Mouse (Mus musculus): ENCODE results near the gene Cbx1.
"Not testable (repeated sequence)": the region's sequence is repeated elsewhere in the genome, so short reads cannot be mapped to it uniquely, and the experiment has no call there.

Gene Cbx1

GRCm38 (mm10) chr11:96771274-96771975 is 17.5 kb upstream of the Cbx1 start:
- in situ Hi-C loops (cut with MboI; ENCODE audit: low pct_unique_long_range_greater_than_20kb in 1 of 2, low sequenced_read_pairs in 2 of 2, unreplicated experiment in 1 of 2), result loop anchor here in 1 of 2 experiments (10.0 kb wide), 1 partner anchor 93 kb away; no protein-coding TSS in a partner anchor

- in situ Hi-C loops (cut with MboI; ENCODE audit: low pct_unique_long_range_greater_than_20kb in 1 of 2, low sequenced_read_pairs in 2 of 2, unreplicated experiment in 1 of 2), result loop anchor here in 1 of 2 experiments (10.0 kb wide), 1 partner anchor 92 kb away; no protein-coding TSS in a partner anchor
These were observed 16.5 kb upstream of the Cbx1 start for GRCm38 (mm10) chr11:96772413-96772812.

- in situ Hi-C loops (cut with MboI; ENCODE audit: low pct_unique_long_range_greater_than_20kb in 1 of 2, low sequenced_read_pairs in 2 of 2, unreplicated experiment in 1 of 2), result loop anchor here in 1 of 2 experiments (10.0 kb wide), 1 partner anchor 90 kb away; no protein-coding TSS in a partner anchor
These were observed 14.4 kb upstream of the Cbx1 start for GRCm38 (mm10) chr11:96774536-96774935.

- in situ Hi-C loops (cut with MboI; ENCODE audit: low pct_unique_long_range_greater_than_20kb in 1 of 2, low sequenced_read_pairs in 2 of 2, unreplicated experiment in 1 of 2), result loop anchor here in 1 of 2 experiments (10.0 kb wide), 1 partner anchor 90 kb away; no protein-coding TSS in a partner anchor
These were observed 13.9 kb upstream of the Cbx1 start for GRCm38 (mm10) chr11:96775063-96775462.

GRCm38 (mm10) chr11:96775665-96776064 is 13.3 kb upstream of the Cbx1 start:
- in situ Hi-C loops (cut with MboI; ENCODE audit: low pct_unique_long_range_greater_than_20kb in 1 of 2, low sequenced_read_pairs in 2 of 2, unreplicated experiment in 1 of 2), result loop anchor here in 1 of 2 experiments (10.0 kb wide), 1 partner anchor 89 kb away; no protein-coding TSS in a partner anchor

- in situ Hi-C loops (cut with MboI; ENCODE audit: low pct_unique_long_range_greater_than_20kb in 1 of 2, low sequenced_read_pairs in 2 of 2, unreplicated experiment in 1 of 2), result loop anchor here in 1 of 2 experiments (10.0 kb wide), 1 partner anchor 89 kb away; no protein-coding TSS in a partner anchor
These were observed 12.9 kb upstream of the Cbx1 start for GRCm38 (mm10) chr11:96776068-96776467.

GRCm38 (mm10) chr11:96776968-96777962 is 11.7 kb upstream of the Cbx1 start, which contains the start of gene Snx11:
Gene Snx11, minus strand, starts transcription at chr11:96777559.
- in situ Hi-C loops (cut with MboI; ENCODE audit: low pct_unique_long_range_greater_than_20kb in 1 of 2, low sequenced_read_pairs in 2 of 2, unreplicated experiment in 1 of 2), result loop anchor here in 1 of 2 experiments (10.0 kb wide), 1 partner anchor 88 kb away; no protein-coding TSS in a partner anchor

GRCm38 (mm10) chr11:96778061-96778627 is 10.8 kb upstream of the Cbx1 start:
- in situ Hi-C loops (cut with MboI; ENCODE audit: low pct_unique_long_range_greater_than_20kb in 1 of 2, low sequenced_read_pairs in 2 of 2, unreplicated experiment in 1 of 2), result loop anchor here in 1 of 2 experiments (10.0 kb wide), 1 partner anchor 87 kb away; no protein-coding TSS in a partner anchor

GRCm38 (mm10) chr11:96780306-96780705 is 8.6 kb upstream of the Cbx1 start:
- in situ Hi-C loops (cut with MboI; ENCODE audit: low pct_unique_long_range_greater_than_20kb in 1 of 2, low sequenced_read_pairs in 2 of 2, unreplicated experiment in 1 of 2), result no loop called here

DNA sequence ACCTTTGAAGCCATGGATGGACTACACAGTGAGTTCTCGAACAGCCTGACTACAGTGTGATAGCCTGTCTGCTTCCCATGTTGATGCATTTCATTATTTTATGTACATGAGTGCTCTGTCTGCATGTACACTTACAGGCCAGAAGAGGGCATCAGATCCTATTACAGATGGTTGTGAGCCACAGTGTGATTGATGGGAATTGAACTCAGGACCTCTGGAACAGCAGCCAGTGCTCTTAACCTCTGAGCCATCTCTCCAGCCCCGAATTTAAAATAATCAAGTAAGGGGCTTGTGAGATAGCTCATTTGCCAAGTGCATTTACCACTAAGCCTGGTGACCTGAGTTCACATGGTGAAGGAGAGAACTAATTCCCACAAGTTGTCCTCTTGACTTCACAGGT is 7.5 kb upstream of the Cbx1 start:
- in situ Hi-C loops (cut with MboI; ENCODE audit: low pct_unique_long_range_greater_than_20kb in 1 of 2, low sequenced_read_pairs in 2 of 2, unreplicated experiment in 1 of 2), result no loop called here

- in situ Hi-C loops (cut with MboI; ENCODE audit: low pct_unique_long_range_greater_than_20kb in 1 of 2, low sequenced_read_pairs in 2 of 2, unreplicated experiment in 1 of 2), result not testable (repeated sequence)
These were observed 4.1 kb upstream of the Cbx1 start for GRCm38 (mm10) chr11:96784847-96785246.

GRCm38 (mm10) chr11:96786731-96787450 is 2.0 kb upstream of the Cbx1 start:
- in situ Hi-C loops (cut with MboI; ENCODE audit: low pct_unique_long_range_greater_than_20kb in 1 of 2, low sequenced_read_pairs in 2 of 2, unreplicated experiment in 1 of 2), result no loop called here

DNA sequence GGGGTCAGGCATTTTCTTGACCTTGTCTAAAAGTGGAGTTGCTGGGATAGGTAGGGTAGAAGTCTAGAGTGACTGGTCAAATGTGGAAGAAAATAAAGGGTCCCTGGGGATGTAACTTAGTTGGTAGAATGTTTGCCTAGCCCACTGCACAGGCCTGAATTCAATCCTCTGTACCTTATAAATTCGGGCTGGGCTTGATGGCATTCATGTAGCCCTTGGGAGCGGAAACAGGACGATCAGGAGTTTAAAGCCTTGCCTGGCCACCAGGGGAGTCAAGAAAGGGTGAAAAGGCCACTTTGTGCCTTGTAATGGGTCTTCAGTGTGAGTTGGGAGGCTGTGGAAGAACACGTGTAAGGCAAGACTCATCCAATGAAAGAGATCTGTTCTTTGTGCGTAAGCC is 1.1 kb downstream of the Cbx1 start:
- in situ Hi-C loops (cut with MboI; ENCODE audit: low pct_unique_long_range_greater_than_20kb in 1 of 2, low sequenced_read_pairs in 2 of 2, unreplicated experiment in 1 of 2), result no loop called here

DNA sequence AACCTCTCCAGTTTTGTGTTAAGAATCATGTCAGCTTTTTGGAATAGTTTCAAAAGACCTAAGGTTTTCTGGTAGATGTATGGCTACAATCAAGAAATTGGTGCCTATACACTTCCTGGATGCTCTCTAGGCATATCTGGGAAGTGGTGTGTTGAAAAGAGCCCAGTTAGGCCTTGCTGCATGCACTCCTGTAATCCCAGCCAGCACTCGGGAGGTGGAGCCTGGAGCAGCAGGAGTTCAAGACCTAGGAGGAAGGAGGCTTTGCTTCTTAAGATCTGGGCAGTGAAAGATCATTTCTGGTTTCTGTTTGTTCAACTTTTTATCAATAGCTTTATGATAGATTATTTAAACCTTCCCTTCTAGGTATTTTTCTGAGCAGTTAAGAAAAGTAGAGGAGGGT is 1.8 kb downstream of the Cbx1 start:
- in situ Hi-C loops (cut with MboI; ENCODE audit: low pct_unique_long_range_greater_than_20kb in 1 of 2, low sequenced_read_pairs in 2 of 2, unreplicated experiment in 1 of 2), result no loop called here

DNA sequence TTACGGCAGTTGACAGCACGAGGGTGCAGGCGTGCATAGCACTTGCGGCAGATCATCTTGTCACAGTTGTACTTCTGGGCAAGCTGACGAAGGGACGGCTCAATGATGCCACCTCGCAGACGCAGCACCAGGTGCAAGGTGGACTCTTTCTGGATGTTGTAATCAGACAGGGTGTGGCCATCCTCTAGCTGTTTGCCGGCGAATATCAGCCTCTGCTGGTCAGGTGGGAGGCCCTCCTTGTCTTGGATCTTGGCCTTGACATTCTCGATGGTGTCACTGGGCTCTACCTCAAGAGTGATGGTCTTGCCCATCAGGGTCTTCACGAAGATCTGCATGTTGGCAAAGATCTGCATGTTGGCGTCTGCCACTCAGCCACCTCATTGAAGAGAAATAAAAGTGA is 6.6 kb downstream of the Cbx1 start:
- in situ Hi-C loops (cut with MboI; ENCODE audit: low pct_unique_long_range_greater_than_20kb in 1 of 2, low sequenced_read_pairs in 2 of 2, unreplicated experiment in 1 of 2), result no loop called here

DNA sequence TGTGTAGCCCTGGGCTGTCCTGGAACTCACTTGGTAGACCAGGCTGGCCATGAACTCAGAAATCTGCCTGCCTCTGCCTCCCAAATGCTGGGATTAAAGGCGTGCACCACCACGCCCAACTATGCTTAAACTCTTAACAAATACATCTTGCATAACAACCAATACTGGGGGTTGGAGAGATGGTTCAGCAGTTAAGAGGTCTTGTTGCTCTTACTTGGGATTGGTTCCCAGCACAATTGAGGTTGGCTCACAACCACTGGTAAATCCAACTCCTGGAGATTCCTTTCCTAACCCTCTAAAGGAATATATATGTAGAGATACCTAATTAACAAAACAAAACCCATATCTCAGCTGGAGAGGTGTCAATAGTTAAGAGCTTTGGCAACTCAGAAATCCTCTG is 7.2 kb downstream of the Cbx1 start:
- in situ Hi-C loops (cut with MboI; ENCODE audit: low pct_unique_long_range_greater_than_20kb in 1 of 2, low sequenced_read_pairs in 2 of 2, unreplicated experiment in 1 of 2), result no loop called here

GRCm38 (mm10) chr11:96796586-96796985 is 7.7 kb downstream of the Cbx1 start:
- in situ Hi-C loops (cut with MboI; ENCODE audit: low pct_unique_long_range_greater_than_20kb in 1 of 2, low sequenced_read_pairs in 2 of 2, unreplicated experiment in 1 of 2), result no loop called here

GRCm38 (mm10) chr11:96799511-96799910 is 10.6 kb downstream of the Cbx1 start:
- in situ Hi-C loops (cut with MboI; ENCODE audit: low pct_unique_long_range_greater_than_20kb in 1 of 2, low sequenced_read_pairs in 2 of 2, unreplicated experiment in 1 of 2), result no loop called here

Measured in mouse embryonic stem cell (cell line).